Mouse (Mus musculus) MEL-GATA-1-ER (cell line): Measurements from ENCODE around the gene Rreb1.

Experiments
- DNase-seq: peaks from one replicate; pipeline ENCODE4 v3.0.0-alpha.2; 2012; ENCODE audit warnings: low read depth; ENCODE audit errors: extremely low read depth

Gene Rreb1

GRCm38 (mm10) chr13:37940649-37941048 is 162.4 kb downstream of the Rreb1 start:
- no peak for DNase-seq

GRCm38 (mm10) chr13:37941138-37941645 is 163.0 kb downstream of the Rreb1 start:
- DNase-seq, result no peak

- no peak for DNase-seq
Observed at GRCm38 (mm10) chr13:37941950-37942886, 164.0 kb downstream of the Rreb1 start.

- no peak for DNase-seq
Observed at GRCm38 (mm10) chr13:37942887-37943331, 164.7 kb downstream of the Rreb1 start.

GRCm38 (mm10) chr13:37943466-37943865 is 165.3 kb downstream of the Rreb1 start:
- no peak for DNase-seq

GRCm38 (mm10) chr13:37944306-37944705 is 166.1 kb downstream of the Rreb1 start:
- DNase-seq, result no peak

- no peak for DNase-seq
Observed at GRCm38 (mm10) chr13:37945392-37945791, 167.2 kb downstream of the Rreb1 start.

- DNase-seq, result peak; percentile 41
Observed at GRCm38 (mm10) chr13:37946734-37947133, 168.5 kb downstream of the Rreb1 start.

- no peak for DNase-seq
Observed at GRCm38 (mm10) chr13:37952981-37953380, 174.8 kb downstream of the Rreb1 start.

GRCm38 (mm10) chr13:37954318-37954717 is 176.1 kb downstream of the Rreb1 start:
- no peak for DNase-seq

GRCm38 (mm10) chr13:37958498-37959238 is 180.5 kb downstream of the Rreb1 start:
- peak; percentile 99 for DNase-seq

- peak; percentile 86 for DNase-seq
Observed at GRCm38 (mm10) chr13:37959239-37959907, 181.2 kb downstream of the Rreb1 start.

- no peak for DNase-seq
Observed at GRCm38 (mm10) chr13:37959936-37960335, 181.7 kb downstream of the Rreb1 start.

GRCm38 (mm10) chr13:37962541-37962940 is 184.3 kb downstream of the Rreb1 start:
- DNase-seq, result no peak

GRCm38 (mm10) chr13:37963354-37964007 is 185.3 kb downstream of the Rreb1 start:
- peak; percentile 85 for DNase-seq

- DNase-seq, result peak; percentile 61
Observed at GRCm38 (mm10) chr13:37964128-37965087, 186.2 kb downstream of the Rreb1 start.

- peak; percentile 83 for DNase-seq
Observed at GRCm38 (mm10) chr13:37965126-37965914, 187.1 kb downstream of the Rreb1 start.

GRCm38 (mm10) chr13:37966256-37967051 is 188.3 kb downstream of the Rreb1 start:
- no peak for DNase-seq
